Mouse (Mus musculus): ENCODE results near the gene Tln1. TPM values are rescaled to one million over a fixed set of nuclear protein-coding genes. Genes with fewer than 3 reads are reported as not detected.
A peak's percentile ranks its signal among the peaks of the same experiment; 100 is the strongest.

Tln1 gene
- polyA plus RNA-seq, 1 experiment from 2014 or later = 34.2 TPM

- H3K4me1 ChIP-seq (ENCODE audit: insufficient read depth) = peaks cover 15% of the 10 kb centered on the region
- peak; percentile 49 for DNase-seq
These were observed 63.5 kb downstream of the Tln1 start for GRCm38 (mm10) chr4:43498983-43499382.

GRCm38 (mm10) chr4:43497946-43498345, 64.5 kb downstream of the Tln1 start:
- Histone ChIP-seq H3K27ac (ENCODE audit: low read depth) (no peak overlapping the region), H3K27me3 (ENCODE audit: insufficient read depth, low read length) (no peaks in the 10 kb centered on the region), H3K4me1 (ENCODE audit: insufficient read depth) (peaks cover 18% of the 10 kb centered on the region), H3K9me3 (ENCODE audit: low read length) (no peaks in the 10 kb centered on the region), H3K4me2 (ENCODE audit: low read depth, low read length) (peak overlapping the region; percentile 67), H3K36me3 (replicated peaks; ENCODE audit: insufficient read depth, low read length) (peaks cover 26% of the 10 kb centered on the region), H3K9ac (replicated peaks) (peak overlapping the region; percentile 69), H3K4me3 (ENCODE audit: low read depth, low read length) (peak overlapping the region; percentile 60)
- TF ChIP-seq CTCF (IDR thresholded peaks at IDR 0.05; ENCODE audit: low read depth) (no peak), EP300 (IDR thresholded peaks at IDR 0.05; ENCODE audit: low read depth) (no peak)
- DNase-seq (no peak), ATAC-seq (no peak)
- WGBS (ENCODE audit: insufficient replicate concordance) = 73% methylated on average over 4 of the region's 4 CpGs

More at GRCm38 (mm10) chr4:43498983-43499382, 63.5 kb downstream of the Tln1 start:
- 6% methylated on average over 8 of the region's 8 CpGs for WGBS (ENCODE audit: insufficient replicate concordance)
- peak overlapping the region; percentile 60 for H3K4me3 ChIP-seq (ENCODE audit: low read depth, low read length)
- no peaks in the 10 kb centered on the region for H3K9me3 ChIP-seq (ENCODE audit: low read length)
- H3K27ac ChIP-seq (ENCODE audit: low read depth) = peak overlapping the region; percentile 52
- H3K4me2 ChIP-seq (ENCODE audit: low read depth, low read length) = peak overlapping the region; percentile 67
- peak; percentile 65 for TF ChIP-seq CTCF (IDR thresholded peaks at IDR 0.05; ENCODE audit: low read depth)
- no peak for TF ChIP-seq EP300 (IDR thresholded peaks at IDR 0.05; ENCODE audit: low read depth)
- ATAC-seq = peak; percentile 66
- peaks cover 26% of the 10 kb centered on the region for H3K36me3 ChIP-seq (replicated peaks; ENCODE audit: insufficient read depth, low read length)
- no peaks in the 10 kb centered on the region for H3K27me3 ChIP-seq (ENCODE audit: insufficient read depth, low read length)
- H3K9ac ChIP-seq (replicated peaks) = peak overlapping the region; percentile 69

GRCm38 (mm10) chr4:43497405-43497804, 65.1 kb downstream of the Tln1 start:
- WGBS (ENCODE audit: insufficient replicate concordance) = 93% methylated on average over 8 of the region's 8 CpGs
- no peak for DNase-seq
- no peak overlapping the region for H3K27ac ChIP-seq (ENCODE audit: low read depth)
- no peak overlapping the region for H3K9ac ChIP-seq (replicated peaks)
- no peaks in the 10 kb centered on the region for H3K27me3 ChIP-seq (ENCODE audit: insufficient read depth, low read length)
- H3K4me2 ChIP-seq (ENCODE audit: low read depth, low read length) = no peak overlapping the region; the same call in 1 of the 2 replicates
- H3K4me3 ChIP-seq (ENCODE audit: low read depth, low read length) = peak overlapping the region; percentile 60; the same call in 1 of the 2 replicates
- H3K36me3 ChIP-seq (replicated peaks; ENCODE audit: insufficient read depth, low read length) = peaks cover 26% of the 10 kb centered on the region
- peaks cover 18% of the 10 kb centered on the region for H3K4me1 ChIP-seq (ENCODE audit: insufficient read depth)
- TF ChIP-seq EP300 (IDR thresholded peaks at IDR 0.05; ENCODE audit: low read depth) = no peak
- TF ChIP-seq CTCF (IDR thresholded peaks at IDR 0.05; ENCODE audit: low read depth) = no peak
- ATAC-seq = no peak
- H3K9me3 ChIP-seq (ENCODE audit: low read length) = no peaks in the 10 kb centered on the region

GRCm38 (mm10) chr4:43496587-43496986, 65.9 kb downstream of the Tln1 start:
- Histone ChIP-seq H3K4me3 (ENCODE audit: low read depth, low read length) (no peak overlapping the region), H3K27ac (ENCODE audit: low read depth) (no peak overlapping the region), H3K4me1 (ENCODE audit: insufficient read depth) (peaks cover 18% of the 10 kb centered on the region), H3K9me3 (ENCODE audit: low read length) (no peaks in the 10 kb centered on the region), H3K4me2 (ENCODE audit: low read depth, low read length) (no peak overlapping the region), H3K9ac (replicated peaks) (no peak overlapping the region), H3K27me3 (ENCODE audit: insufficient read depth, low read length) (no peaks in the 10 kb centered on the region), H3K36me3 (replicated peaks; ENCODE audit: insufficient read depth, low read length) (peaks cover 26% of the 10 kb centered on the region)
- TF ChIP-seq EP300 (IDR thresholded peaks at IDR 0.05; ENCODE audit: low read depth) (no peak), CTCF (IDR thresholded peaks at IDR 0.05; ENCODE audit: low read depth) (no peak)
- ATAC-seq (no peak), DNase-seq (no peak)
- 72% methylated on average over 6 of the region's 6 CpGs for WGBS (ENCODE audit: insufficient replicate concordance)

DNA sequence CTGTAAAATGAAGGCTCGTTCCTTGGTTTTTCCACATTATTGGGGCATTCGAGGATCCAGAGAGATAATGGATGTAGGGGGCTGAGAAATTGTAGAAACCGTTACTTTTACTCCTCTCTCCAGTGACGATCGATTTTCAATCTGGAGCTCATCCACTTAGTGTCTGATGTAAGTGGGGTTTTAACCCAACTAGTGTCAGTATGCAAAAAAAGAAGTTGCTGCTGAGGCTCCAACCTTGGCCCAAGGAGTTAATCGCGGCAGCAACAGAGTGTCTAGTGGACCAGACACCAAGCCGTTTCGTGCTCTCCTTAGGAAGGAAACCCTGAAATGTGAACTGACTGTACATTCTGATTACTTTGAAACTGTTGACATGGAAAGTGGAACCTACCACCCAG, 68.6 kb downstream of the Tln1 start:
- H3K4me3 ChIP-seq (ENCODE audit: low read depth, low read length) = peak overlapping the region; percentile 84
- no peak for ATAC-seq
- peak overlapping the region; percentile 83 for H3K27ac ChIP-seq (ENCODE audit: low read depth)
- H3K36me3 ChIP-seq (replicated peaks; ENCODE audit: insufficient read depth, low read length) = peaks cover 26% of the 10 kb centered on the region
- TF ChIP-seq CTCF (IDR thresholded peaks at IDR 0.05; ENCODE audit: low read depth) = no peak
- TF ChIP-seq EP300 (IDR thresholded peaks at IDR 0.05; ENCODE audit: low read depth) = no peak
- H3K9ac ChIP-seq (replicated peaks) = peak overlapping the region; percentile 83
- no peak for DNase-seq
- H3K27me3 ChIP-seq (ENCODE audit: insufficient read depth, low read length) = no peaks in the 10 kb centered on the region
- H3K9me3 ChIP-seq (ENCODE audit: low read length) = no peaks in the 10 kb centered on the region
- under 1% methylated on average over 9 of the region's 9 CpGs for WGBS (ENCODE audit: insufficient replicate concordance)
- H3K4me1 ChIP-seq (ENCODE audit: insufficient read depth) = peaks cover 12% of the 10 kb centered on the region
- peak overlapping the region; percentile 92 for H3K4me2 ChIP-seq (ENCODE audit: low read depth, low read length)

DNA sequence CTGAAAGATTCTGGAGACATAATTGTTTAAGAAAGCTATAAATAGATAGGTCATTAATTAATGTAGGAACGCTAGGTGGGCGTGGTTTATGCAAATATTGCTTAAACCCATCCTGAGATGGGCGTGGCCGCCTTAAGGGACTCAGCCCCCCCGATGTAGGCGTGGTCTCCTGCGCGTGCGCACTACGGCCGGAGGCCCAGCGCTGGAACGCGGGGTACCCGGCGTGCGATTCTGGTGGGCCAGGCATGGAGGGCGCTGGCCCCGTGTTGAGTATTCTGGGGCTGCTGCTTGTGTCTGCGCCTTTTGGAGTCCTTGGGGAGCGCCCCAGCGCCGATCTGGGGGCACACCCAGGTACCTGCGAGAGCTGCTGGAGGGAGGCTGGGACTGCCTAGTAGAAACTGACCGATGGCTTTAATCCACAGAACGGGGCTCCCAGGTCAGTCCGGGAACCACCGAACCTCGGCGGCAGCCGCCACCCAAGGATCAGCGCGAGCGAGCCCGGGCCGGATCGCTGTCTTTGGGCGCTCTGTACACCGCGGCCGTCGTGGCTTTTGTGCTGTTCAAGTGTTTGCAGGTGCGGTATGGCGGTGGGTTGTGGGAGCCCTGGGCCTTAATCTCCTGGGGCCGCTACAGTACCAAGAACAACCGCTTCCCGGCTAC, 69.2 kb downstream of the Tln1 start:
- 0% methylated on average over 47 of the region's 47 CpGs for WGBS (ENCODE audit: insufficient replicate concordance)
- Histone ChIP-seq H3K36me3 (replicated peaks; ENCODE audit: insufficient read depth, low read length) (peaks cover 26% of the 10 kb centered on the region), H3K4me2 (ENCODE audit: low read depth, low read length) (peak overlapping the region; percentile 92), H3K27ac (ENCODE audit: low read depth) (peak overlapping the region; percentile 83), H3K9ac (replicated peaks) (peak overlapping the region; percentile 83), H3K9me3 (ENCODE audit: low read length) (no peaks in the 10 kb centered on the region), H3K4me3 (ENCODE audit: low read depth, low read length) (peak overlapping the region; percentile 84), H3K4me1 (ENCODE audit: insufficient read depth) (peaks cover 12% of the 10 kb centered on the region), H3K27me3 (ENCODE audit: insufficient read depth, low read length) (no peaks in the 10 kb centered on the region)
- ATAC-seq (peak; percentile 86), DNase-seq (peak; percentile 97)
- 0 out of 2 replicates have a peak, but pooled peaks have one; percentile 3 for TF ChIP-seq EP300 (IDR thresholded peaks at IDR 0.05; ENCODE audit: low read depth)
- TF ChIP-seq CTCF (IDR thresholded peaks at IDR 0.05; ENCODE audit: low read depth) = 0 out of 2 replicates have a peak, but pooled peaks have one; percentile 19
